Mouse (Mus musculus) spleen, adult 2 months (tissue): ENCODE results near the gene Hoxc9.

Experiments
- CTCF ChIP-seq: fragments of 200-500 bp; IDR thresholded peaks from 2 replicates; pipeline ENCODE4 v1.5.1; 2011; ENCODE audit warnings: mild to moderate bottlenecking, inconsistent platforms; ENCODE audit not compliant: insufficient read depth, insufficient read length, insufficient replicate concordance; ENCODE audit errors: extremely low read depth
- POLR2A ChIP-seq: fragments of 200-500 bp; IDR thresholded peaks from 2 replicates; pipeline ENCODE4 v1.6.1; 2011; ENCODE audit warnings: low read depth, low read length, inconsistent platforms

DNA sequence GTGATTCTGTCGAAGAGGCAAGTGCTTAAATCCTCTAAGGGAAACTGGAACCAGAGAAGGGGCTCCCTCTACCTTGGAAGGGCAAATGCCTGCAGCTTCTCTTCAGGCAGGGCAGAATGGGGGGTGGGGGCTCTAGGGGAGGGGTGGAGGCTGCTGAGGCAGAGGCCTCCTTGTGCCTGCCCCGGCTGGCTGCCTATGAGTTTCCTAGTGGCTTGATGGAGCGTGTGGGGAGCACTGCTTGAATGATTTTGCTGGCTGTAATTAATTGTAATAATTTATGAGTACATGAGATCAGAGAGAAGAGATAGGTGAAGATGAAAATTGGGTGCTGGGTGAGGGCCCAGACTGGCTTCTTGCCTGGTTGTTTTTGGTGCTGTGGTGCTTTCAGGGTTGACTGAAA, 8.7 kb downstream of the Hoxc9 start:
- TF ChIP-seq CTCF, result no peak
- TF ChIP-seq POLR2A, result no peak
